Comparison of ENCODE assay signal across 16 mouse cellular contexts in the genomic region with DNA sequence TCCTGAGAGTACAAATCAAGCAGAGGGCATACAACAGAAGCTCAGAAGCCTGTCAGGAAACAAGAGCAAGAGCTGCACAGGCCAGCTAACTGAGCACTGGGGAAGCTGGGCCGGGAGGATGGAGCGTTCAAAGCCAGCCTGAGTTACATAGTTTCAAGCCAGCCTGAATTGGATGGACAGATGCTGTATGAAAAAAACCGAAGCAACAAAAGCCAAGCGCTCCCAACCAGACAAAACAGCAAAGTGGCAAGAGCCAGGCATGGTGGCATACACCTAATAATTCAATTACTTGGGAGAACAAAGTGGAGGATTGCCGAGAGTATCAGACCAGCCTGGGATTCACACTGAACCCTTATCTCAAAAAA. TPM values are rescaled to one million over a fixed set of nuclear protein-coding genes. Genes with fewer than 3 reads are reported as not detected.
DNase-seq lines count a peak whose midpoint lies in the region; ATAC-seq lines count a peak whose summit lies in the region.
"Had no signal": no experiment of that assay in that cellular context is flagged by ENCODE, and none has a peak within 500 bp of the region (broad histone marks: within the 10 kb centered on the region; RNA-seq: fewer than 3 reads in every experiment).

No protein-coding gene starts in this region.

- peaks cover 45% of the 10 kb centered on the region for H3K4me1 ChIP-seq in heart, embryonic 13.5 days
- H3K4me1 ChIP-seq in megakaryocyte, embryonic 14.5 days: peaks cover 62% of the 10 kb centered on the region
- peaks cover 24% of the 10 kb centered on the region for H3K4me1 ChIP-seq in limb, embryonic 10.5 days

- intact Hi-C loops in left cerebral cortex, postnatal 14 days (cut with DNase I): no loop called here

- peak overlapping the region; percentile 39 for H3K4me3 ChIP-seq in heart, embryonic 13.5 days
- H3K4me3 ChIP-seq in megakaryocyte, embryonic 14.5 days (replicated peaks): peak overlapping the region; percentile 91
- H3K4me3 ChIP-seq in limb, embryonic 10.5 days: no peak overlapping the region

- no peaks in the 10 kb centered on the region for H3K36me3 ChIP-seq in heart, embryonic 13.5 days
- no peaks in the 10 kb centered on the region for H3K36me3 ChIP-seq in megakaryocyte, embryonic 14.5 days (replicated peaks; ENCODE audit: low read length)
- no peaks in the 10 kb centered on the region for H3K36me3 ChIP-seq in limb, embryonic 10.5 days

- ATAC-seq in heart, embryonic 13.5 days (ENCODE audit: extremely low read depth, insufficient number of reproducible peaks, low FRiP score, low TSS enrichment): no peak
- ATAC-seq in megakaryocyte, adult 5-6 weeks (ENCODE audit: poor library complexity, severe bottlenecking): no peak
- ATAC-seq in megakaryocyte-erythroid progenitor cell, adult 5-6 weeks (replicated peaks; ENCODE audit: low FRiP score, low TSS enrichment, poor library complexity, severe bottlenecking): 0 out of 2 replicates have a peak, but pooled peaks have one; percentile 19
- ATAC-seq: forebrain, embryonic 14.5 days had no signal

- H3K27me3 ChIP-seq in heart, embryonic 13.5 days (replicated peaks): no peaks in the 10 kb centered on the region
- H3K27me3 ChIP-seq in megakaryocyte, embryonic 14.5 days (replicated peaks): peaks cover 2% of the 10 kb centered on the region
- no peaks in the 10 kb centered on the region for H3K27me3 ChIP-seq in limb, embryonic 10.5 days (ENCODE audit: low read depth, poor library complexity, severe bottlenecking)

- DNase-seq in heart, postnatal 4 days: no peak
- no peak for DNase-seq in limb, embryonic 10.5 days (ENCODE audit: low spot score)
- DNase-seq in left cerebral cortex, postnatal 14 days (ENCODE audit: low spot score in 2 of 2): no peak
- DNase-seq in neural tube, embryonic 10.5 days (ENCODE audit: extremely low spot score, low spot score): no peak

- peak overlapping the region; percentile 65 for H3K4me2 ChIP-seq in heart, embryonic 13.5 days

- 50% methylated on average over 5 of the region's 5 CpGs for WGBS in heart, embryonic 13.5 days
- WGBS in limb, embryonic 10.5 days: 81% methylated on average over 5 of the region's 5 CpGs

- no peaks in the 10 kb centered on the region for H3K9me3 ChIP-seq in heart, embryonic 13.5 days
- peaks cover 13% of the 10 kb centered on the region for H3K9me3 ChIP-seq in megakaryocyte, embryonic 14.5 days
- H3K9me3 ChIP-seq in limb, embryonic 10.5 days (replicated peaks): no peaks in the 10 kb centered on the region

- peak overlapping the region; percentile 40; the same call in 1 of the 2 replicates for H3K9ac ChIP-seq in heart, embryonic 13.5 days

- peak overlapping the region; percentile 81; the same call in 1 of the 2 replicates for H3K27ac ChIP-seq in heart, embryonic 13.5 days (replicated peaks)
- H3K27ac ChIP-seq in limb, embryonic 10.5 days: 0 out of 2 replicates have a peak overlapping the region, but pooled peaks have one; percentile 9

RNA-seq across cellular contexts. Expression of a gene that starts 3.7 kb away (rescaled TPM):
- polyA plus RNA-seq in heart, embryonic 13.5 days (2015; fragmentation: Nextera tagmentation; extraction: Ambion mirVana): not detected in 2 replicates
- not detected for total RNA-seq in heart, postnatal 4 days (2021)
- polyA plus RNA-seq in megakaryocyte, embryonic 14.5 days (2012; ENCODE audit: insufficient read depth, low replicate concordance): not detected in 2 replicates
- 0.52 TPM in 1 of 2 replicates, not detected in the other for total RNA-seq in megakaryocyte, adult 5-6 weeks (2015)
- not detected in 2 replicates for total RNA-seq in megakaryocyte, adult 5-6 weeks (2017)
- not detected in 2 replicates for polyA plus RNA-seq in limb, embryonic 10.5 days (2016; fragmentation: Nextera tagmentation; extraction: Ambion mirVana)
- total RNA-seq in megakaryocyte-erythroid progenitor cell, adult 5-6 weeks (2014; fragmentation: Nextera tagmentation): not detected in 2 replicates
- 0.56 and 1.1 TPM in 2 replicates for total RNA-seq in megakaryocyte-erythroid progenitor cell, adult 5-6 weeks (2017)
- not detected for total RNA-seq in left cerebral cortex, postnatal 14 days (2021)
- total RNA-seq: adrenal gland, postnatal 14 days; gastrocnemius, postnatal 25 days; left cerebral cortex, adult 2 months; midbrain, postnatal 0 days had no signal
- polyA plus RNA-seq: forebrain, embryonic 14.5 days; inflammation-experienced regulatory T-cells, adult 6 months; midbrain, postnatal 0 days; neural tube, embryonic 14.5 days; spleen, adult 2 months had no signal
